Mouse (Mus musculus) gastrocnemius, adult 8-10 months (tissue): ENCODE measurements around the gene Pou6f1. TPM values are rescaled to one million over a fixed set of nuclear protein-coding genes. Genes with fewer than 3 reads are reported as not detected.
"Not testable (repeated sequence)": the region's sequence is repeated elsewhere in the genome, so short reads cannot be mapped to it uniquely, and the experiment has no call there.

ENCODE experiments used
- DNase-seq, 2 experiments: peaks; one replicate each; pipeline ENCODE4 v3.0.0; 2022; ENCODE audit warnings: low spot score in 2 of 2
- total RNA-seq, 4 experiments: library from RNA; stranded (reverse); gene quantifications; 2 replicates each; pipeline ENCODE4 v1.2.4; 2022

Gene Pou6f1
- total RNA-seq, 4 experiments from 2014 or later, result 14.7 to 16.6 (median 16.2) TPM

DNA sequence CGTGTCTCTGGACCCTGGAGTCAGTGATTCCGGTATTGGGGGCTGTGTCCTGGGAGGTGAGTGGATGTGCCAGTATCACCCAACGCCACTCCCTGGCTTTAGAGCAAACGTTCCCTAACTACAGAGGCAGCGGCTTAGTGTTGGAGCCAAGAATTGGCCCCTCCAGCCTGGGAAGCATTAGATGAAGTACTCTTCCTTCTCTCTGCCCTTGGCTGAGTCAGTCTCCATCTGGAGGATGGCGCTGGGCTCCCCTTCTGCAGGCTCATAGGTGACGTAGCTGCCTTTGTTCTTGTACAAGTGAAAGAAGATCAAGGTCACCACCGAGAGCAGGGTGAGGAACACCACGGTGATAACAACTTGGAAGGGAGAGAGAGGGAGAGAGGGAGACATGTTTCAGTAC, 21.9 kb upstream of the Pou6f1 start:
- not testable (repeated sequence) for DNase-seq

DNA sequence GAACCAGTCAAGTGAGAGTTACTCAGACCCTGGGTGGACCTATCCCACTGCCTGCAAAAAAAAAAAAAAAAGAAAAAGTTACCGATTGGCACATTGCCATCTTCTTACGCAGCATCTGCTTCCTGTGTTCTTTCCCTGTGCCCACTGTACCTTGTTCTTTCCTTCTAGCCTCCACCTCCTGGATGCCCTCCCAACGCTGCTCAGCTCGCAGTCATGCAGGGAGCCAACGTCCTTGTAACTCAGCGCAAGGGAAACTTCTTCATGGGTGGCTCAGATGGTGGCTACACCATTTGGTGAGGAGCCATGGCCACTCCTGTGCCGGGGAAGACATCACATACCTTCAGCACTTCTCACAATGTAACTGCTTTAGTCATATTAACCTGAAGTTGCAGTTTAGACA, 19.4 kb upstream of the Pou6f1 start:
- DNase-seq, result no peak

DNA sequence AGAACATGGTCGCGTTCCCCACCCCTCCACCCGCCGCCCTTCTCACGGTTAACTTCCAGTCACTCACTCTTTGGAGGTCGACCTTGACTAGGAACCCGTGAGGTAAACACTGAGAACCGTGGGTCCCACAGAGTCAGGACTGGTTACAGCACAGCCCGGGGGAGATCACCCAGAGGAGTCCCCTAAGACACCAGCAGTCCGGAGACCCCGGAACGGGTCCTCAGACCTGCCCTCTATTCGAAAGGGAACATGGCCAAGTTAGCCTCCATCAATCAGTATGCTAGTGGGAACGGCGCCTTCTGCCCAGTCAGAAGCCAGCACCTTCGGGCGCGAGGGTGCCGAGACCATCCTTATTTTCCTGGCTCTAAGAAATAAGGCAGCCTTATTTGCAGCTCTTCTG, 16.4 kb upstream of the Pou6f1 start:
- DNase-seq, result no peak

DNA sequence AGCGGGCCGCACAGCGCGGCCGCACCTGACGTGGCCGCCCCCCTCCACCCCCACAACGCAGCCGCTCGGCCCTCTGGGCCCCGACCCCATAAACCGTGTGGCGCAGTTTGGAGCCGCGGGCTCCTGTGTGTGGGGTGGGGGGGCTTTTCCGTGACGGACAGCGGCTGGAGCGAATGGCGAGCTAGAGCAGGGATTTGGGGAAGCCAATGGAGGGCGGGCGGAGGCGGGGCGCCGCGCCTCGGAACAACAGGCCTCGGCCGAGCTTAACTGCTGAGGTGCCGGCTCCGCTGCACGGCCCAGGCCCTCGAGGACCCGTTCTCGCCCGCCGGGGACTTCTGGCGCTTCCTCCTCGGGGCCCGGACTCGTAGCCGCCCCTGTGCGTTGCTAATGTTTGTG, 16.0 kb upstream of the Pou6f1 start:
- DNase-seq, result peak; percentile 73 to 84

DNA sequence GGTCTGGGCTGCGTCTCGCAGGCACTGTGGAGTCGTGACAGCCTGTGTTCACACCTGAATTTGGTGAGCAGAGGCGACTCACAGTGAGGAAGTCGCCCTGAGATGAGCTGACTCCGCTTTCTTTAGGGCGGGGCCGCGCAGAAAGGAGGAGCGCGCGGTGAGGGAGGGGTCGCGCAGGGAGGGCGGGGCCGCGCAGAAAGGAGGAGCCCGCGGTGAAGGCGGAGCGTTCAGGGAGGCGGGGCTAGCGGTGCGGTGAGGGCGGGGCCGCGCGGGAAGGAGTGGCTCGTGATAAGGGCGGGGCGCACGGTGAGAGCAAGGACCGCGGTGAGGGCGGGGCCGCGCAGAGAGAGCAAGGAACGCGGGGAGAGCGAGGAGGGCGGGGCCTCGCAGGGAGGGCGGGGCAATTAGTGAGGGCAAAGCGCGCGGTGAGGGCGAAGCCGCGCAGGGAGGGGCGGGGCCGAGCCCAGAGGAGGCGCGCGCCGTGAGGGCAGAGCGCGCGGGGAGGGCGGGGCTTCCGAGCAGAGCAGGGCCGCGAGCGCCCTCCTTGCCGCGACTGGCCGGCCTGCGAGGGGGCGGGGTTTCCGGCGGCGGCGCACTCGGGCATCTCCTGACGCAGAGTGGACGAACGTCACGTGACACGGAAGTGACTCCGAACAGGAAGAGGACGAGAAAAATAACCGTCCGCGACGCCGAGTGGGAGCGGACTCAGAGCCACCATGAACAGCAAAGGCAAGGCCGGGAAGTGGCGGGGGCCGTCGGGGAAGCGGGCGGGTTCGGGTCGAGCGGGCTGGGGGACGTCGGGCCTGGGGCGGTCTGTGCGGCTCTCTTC, 15.4 kb upstream of the Pou6f1 start, which contains the start of gene Dazap2:
Dazap2 (plus strand) TSS at position 354 of the 829 bp plus-strand sequence.
- peak; percentile 96 to 98 for DNase-seq

DNA sequence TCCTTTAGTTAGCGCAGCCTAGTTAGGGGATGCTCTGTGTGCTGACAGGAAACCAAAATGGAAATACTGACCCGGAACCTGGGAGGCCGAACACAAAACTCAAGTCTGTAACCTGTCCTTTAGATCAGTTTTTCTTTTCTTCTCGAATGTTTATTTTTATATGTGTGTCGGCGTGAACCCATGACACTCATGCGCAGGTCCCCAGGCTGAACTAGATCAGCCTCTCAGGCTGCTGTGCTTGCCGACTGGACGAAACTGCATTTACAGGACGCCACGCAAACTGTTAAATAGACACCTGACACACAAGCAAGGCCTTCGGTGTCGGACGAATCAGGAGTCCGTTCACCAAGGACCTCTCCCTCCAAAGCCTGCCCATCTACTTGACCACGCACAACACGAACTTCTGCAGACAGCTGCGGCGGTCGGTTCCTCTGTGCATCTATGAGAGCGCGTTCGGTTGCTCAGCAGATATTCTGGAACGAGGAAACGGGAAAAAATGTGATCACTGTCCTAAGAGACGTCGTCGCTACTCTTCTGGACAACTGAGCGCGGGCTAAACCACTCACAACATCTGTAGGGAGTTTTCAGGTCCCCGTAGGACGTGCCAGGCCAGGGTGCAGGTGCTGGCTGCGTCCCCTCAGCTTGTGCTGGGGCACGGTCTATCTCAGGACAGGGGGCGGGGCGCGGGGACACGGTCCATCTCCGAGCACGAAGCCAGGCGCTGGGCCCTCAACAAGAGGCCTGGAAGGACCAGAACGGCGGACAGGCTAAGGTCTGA, 14.6 kb upstream of the Pou6f1 start:
- no peak for DNase-seq

DNA sequence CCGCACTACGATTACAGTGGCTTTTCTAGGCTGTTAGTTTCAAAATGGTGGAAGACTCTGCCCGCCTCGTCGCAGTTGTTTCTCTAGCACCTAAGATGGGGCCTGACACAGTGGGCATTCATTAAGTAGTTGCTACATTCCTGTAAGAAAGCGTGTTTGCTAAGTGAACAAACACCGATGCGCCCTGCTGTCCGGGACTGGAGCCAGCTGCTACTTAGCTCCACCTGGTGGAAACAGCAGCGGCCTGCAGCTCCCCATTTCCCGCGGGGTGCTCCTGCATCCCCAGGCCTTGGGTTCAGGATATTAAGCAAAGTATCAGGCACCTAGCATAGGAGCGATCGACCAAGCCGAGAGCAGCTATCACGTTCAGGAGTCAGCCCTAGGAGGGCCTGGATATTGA, 13.8 kb upstream of the Pou6f1 start:
- peak; percentile 52 to 60 for DNase-seq

DNA sequence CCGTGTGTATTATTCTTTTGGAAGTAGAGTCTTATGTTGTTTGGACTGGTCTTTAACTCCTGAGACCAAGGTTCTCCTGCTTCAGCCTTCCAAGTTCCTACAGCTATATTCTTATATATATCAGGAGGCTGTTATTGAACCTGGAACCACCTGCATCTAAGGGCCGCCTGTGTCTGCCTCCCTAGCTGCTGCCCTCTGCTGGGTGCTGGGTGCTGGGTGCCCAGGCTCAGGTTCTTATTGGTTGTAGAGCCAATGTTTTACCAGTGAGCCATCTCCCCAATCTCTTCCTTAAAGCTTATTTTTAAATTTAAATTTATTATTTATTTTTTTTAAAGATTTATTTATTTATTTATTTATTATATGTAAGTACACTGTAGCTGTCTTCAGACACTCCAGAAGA, 12.6 kb upstream of the Pou6f1 start:
- DNase-seq, result no peak

DNA sequence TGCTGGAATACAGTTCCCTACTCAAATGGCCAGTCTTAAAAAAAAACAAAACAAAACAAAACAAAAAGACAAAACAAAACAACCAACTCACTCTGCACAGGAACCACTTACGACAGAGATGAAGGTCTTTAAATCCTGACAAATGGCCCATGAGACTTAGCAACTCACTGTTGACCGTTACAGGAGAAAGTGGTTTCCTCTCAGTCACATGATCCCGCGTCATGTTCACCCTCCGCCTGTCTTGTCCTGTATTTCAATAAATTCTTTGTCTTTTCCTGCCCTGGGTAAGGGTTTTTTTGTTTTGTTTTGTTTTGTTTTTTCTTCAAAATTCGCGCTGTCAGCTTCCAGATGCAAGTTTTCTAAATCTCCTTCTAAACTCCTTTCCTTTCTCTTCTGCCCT, 12.2 kb upstream of the Pou6f1 start:
- no peak for DNase-seq

DNA sequence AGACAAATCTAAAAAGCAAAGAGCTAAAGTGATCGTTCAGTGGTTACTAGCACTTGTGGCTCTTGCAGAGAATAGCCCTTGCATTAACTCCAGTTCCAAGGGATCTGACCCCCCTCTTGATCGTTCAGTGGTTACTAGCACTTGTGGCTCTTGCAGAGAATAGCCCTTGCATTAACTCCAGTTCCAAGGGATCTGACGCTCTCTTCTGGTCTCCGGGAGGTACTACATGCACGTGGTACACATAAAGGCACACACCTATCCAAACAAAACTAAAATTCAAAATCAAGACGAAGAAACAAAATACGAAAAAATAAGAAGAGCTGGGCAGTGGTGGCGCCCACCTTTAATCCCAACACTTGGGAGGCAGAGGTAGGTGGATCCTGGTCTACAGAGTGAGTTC, 6.9 kb upstream of the Pou6f1 start:
- not testable (repeated sequence) for DNase-seq

DNA sequence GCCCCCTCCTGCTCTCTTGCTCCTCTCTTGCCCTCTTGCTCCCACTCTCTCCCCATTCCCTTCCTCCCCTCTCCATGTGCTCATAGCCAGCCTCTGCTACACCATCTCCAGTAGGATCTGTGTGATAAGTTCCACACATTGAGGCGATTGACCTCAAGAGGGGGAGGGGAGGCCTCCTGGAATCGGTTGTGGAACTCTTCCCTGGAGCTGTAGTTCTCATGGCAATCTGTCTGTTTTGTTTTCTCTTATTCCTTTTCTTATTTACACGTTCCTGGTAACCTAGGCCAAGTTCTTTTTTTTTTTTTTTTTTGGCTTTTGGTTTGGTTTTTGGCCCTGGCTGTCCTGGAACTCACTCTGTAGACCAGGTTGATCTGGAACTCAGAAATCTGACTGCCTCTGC, 1.9 kb upstream of the Pou6f1 start:
- no peak for DNase-seq

DNA sequence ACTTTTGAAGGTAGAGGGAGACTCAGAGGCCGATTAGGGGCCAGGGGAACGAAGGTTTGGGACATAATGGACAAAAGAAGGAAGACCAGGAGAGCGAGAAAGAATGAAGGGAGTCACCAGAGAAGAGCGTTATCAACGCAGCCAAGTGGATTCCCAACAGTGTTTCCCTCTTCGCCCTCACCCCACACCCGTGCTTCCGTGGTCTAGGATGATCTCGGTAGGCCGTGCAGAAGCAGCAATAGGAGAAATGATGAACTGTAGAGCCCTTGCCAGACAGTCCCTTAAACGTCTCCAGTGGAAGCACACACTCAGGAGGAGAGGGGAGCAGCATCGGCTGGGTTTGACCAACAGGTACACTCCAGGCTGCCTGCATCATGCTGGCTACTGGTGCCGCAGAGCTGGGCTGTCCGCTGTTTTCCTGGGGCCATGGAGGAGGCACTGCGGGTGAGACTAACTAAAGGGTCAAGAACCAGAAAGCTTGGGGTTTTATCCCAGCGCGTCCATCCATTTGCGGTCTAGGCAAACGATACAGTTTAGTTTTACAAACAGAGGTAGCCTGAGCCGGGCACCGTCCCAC, 1.0 kb upstream of the Pou6f1 start:
- DNase-seq, result no peak

DNA sequence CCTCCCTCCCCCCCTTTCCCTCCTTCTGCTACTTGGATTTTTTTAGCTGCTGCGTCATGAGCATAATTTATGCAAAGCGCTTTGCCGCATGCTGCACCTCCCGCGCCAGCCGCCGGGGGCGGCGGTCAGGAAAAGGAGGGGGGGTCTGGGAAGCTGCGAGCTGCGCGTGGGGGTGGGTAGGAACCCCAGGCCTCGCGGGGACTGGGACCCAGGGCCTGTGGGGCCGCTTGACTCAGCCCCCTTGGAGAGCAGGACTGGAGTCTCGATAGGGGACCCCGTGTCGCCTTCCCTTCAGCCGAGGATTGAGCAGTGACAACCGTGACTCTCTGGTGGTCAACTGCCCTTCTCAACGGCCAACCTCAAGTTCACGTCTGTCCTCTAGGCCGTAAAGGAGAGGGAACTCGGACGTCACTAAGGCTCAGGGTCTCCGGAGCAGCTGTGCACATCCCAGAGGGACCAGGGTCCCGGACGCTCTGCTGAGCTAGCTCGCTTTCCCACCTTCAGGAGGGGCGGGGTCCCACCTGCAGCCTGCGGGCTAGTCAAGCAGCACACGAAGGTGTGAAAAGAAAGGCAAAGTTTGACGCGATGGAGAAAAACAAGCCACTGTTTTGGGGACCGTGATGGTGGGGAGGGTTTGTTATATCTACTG, 387 bp upstream of the Pou6f1 start:
- peak; percentile 36 to 59 for DNase-seq

DNA sequence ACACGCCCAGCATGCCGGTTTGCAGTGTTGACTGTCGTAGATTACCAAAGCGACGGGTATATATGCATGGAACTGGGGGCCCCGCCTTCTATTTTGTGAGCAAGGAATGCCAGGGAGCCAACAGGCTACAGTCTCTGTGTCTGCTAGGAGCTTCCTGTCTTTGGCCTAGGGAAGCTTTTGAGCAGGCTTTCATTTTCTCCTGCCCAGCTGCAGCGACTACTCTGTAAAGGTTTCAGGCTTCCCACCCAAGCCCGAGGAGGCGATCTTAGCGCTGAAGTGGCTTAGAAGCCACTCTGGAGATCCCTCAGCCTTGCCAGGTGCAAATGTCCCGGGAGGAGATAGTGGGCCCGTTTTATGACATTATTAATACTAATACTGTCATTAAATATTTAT, 905 bp downstream of the Pou6f1 start:
- DNase-seq, result peak in 1 of 2 experiments; percentile 23

DNA sequence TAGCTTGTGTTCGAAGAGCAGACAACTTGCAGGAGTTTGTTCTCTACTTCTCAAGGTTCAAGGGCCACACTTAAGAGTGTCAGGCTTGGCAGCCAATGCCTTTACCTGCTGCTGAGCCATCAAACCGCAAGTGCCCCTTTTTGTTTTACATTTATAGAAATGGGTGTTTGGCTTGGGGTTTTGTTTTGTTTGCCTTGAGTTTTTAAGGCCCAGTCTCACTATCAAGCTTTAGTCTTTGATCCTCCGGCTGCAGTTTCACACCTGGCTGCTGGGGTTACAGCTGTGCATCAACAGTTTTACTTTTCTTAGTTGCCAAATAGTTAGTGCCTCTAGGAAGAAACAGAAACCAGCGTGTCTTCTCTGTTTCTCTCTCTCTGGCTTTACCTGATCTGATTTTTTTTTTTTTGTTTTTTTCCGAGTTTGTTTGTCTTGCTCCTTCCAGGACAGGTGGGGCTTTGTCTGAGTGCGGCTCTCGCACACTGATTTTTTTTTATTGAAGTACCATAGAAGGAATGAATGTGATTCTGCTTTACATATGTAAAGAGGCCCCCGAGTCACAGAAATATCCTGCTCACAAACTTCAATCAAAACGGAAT, 1.4 kb downstream of the Pou6f1 start:
- DNase-seq, result no peak

DNA sequence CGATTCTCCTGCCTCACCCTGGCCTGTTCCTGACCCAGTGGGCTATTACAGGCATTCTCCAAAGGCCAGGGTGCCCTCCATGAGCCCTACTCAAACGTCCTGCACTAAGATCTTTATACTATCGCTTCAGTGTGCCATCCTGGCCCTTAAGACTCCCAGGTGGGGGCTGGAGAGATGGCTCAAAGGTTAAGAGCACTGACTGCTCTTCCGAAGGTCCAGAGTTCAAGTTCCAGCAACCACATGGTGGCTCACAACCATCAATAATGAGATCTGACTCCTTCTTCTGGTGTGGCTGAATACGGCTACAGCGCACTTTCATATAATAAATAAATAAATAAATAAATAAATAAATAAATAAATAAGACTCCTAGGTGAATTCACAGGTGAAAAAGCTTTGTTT, 7.0 kb downstream of the Pou6f1 start:
- no peak for DNase-seq

DNA sequence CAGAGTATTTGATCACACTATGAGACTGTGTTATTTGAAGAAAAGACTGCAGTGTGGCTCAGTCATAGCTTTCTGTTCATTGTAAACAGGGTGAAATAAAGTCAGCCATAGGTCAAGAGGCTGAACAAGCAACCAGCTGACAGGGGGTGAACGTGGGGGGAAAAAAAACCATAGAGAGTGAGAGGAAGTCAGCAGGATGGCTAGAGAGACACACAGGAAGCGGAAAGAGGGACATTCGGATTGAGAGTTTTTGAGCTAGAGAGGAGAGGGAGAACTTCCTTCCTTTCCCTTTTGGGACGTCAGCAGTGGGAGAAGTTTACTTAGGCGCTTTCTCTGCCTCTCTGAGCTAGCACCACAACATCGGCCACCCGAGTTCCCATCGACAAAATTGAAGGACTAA, 9.3 kb downstream of the Pou6f1 start:
- DNase-seq, result no peak

DNA sequence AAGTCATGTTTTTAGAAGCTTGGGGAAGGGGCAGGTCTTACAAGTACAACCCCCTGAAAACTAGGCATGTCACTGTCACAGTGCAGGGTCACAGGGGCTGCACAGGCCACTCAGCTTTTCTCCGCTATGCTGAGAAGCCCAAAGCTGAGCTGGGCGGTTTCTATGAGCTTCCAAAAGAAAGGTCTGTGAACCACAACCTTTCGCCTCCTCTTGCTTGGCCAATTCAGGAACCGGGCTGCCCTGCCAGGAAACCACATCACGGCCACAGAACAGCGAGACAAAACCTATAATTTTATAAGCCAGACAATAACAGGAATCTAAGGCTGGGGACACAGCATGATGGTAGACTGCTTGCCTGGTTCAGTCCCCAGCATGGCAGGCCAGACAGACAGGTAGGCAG, 11.5 kb downstream of the Pou6f1 start:
- no peak for DNase-seq

DNA sequence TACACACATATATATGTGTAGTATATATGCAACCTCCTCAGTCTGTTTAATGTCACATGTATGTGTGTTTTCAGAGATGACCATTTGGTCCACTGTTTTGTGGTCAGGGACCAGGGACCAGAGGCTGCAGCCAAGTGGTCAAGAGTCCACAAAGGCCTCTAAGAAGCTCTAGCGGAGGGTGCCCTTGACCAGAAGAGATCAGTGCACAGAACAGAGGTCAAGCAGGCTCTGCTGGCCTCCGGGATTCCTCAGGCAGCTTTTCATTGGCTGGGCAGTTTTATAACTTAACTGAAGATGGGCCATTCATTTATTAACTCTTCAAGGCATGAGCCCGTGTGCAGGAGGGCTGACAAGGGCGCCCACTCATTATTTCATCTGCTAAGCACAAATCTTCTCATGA, 12.6 kb downstream of the Pou6f1 start:
- DNase-seq, result no peak

DNA sequence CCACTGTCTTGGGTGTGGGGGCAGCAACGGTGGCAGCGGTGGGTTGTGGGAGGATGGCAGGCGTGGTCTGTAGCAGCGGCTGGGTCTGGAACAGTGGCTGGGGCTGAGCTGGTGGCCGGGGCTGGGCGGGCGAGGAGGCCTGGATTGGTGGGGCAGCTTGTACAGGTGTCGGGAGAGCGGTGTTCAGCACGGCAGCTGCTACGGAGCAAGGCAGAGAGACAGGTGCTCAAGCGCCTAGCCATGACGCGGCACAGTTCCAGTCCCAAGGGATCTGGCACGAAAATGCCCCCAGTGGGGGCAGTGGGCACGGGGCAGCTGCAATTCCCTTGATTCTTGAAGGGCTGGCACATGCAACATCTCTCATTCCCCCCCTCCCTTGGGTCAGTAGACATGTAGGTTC, 13.9 kb downstream of the Pou6f1 start:
- no peak for DNase-seq

DNA sequence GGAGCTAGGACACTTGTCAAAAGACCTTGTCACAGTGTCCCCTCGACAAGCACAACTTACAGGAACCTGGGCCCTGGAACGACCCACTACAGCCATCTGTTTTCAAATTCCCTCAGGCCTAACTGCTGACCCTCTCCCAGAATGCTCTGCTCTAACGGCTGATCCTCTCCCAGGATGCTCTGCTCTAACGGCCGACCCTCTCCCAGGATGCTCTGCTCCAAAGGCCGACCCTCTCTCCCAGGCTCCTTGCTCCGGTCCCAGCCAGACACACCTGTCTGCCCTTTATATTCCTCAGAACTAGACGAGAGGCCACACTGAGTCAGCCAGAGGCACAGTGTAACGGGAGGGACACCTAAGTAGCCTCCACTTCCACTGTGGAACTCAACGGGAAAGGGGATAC, 19.7 kb downstream of the Pou6f1 start:
- no peak for DNase-seq
